Mouse (Mus musculus) lung, postnatal 0 days (tissue): ENCODE measurements around the gene Rad50. TPM values are rescaled to one million over a fixed set of nuclear protein-coding genes. Genes with fewer than 3 reads are reported as not detected.

Source experiments
- ATAC-seq: fragments of 200-750 bp; cut with Nextera tagmentation; 2 replicates; pipeline ENCODE4 v1.8.0; 2017; ENCODE audit warnings: moderate library complexity
- DNase-seq: peaks from one replicate; pipeline ENCODE4 v3.0.0-alpha.2; 2016; ENCODE audit warnings: low spot score
- H3K27ac ChIP-seq: fragments of 300-500 bp; sonication (generic); 2 replicates; pipeline ENCODE4 v1.5.1; 2014; ENCODE audit warnings: antibody characterized with exemption, mild to moderate bottlenecking, low read length, mixed read lengths
- H3K27me3 ChIP-seq: fragments of 300-500 bp; sonication (generic); replicated peaks from 2 replicates; pipeline ENCODE4 v1.6.1; 2014; ENCODE audit warnings: low read length, mixed read lengths; ENCODE audit not compliant: insufficient read depth
- H3K36me3 ChIP-seq: fragments of 300-500 bp; sonication (generic); 2 replicates; pipeline ENCODE4 v1.6.1; 2014; ENCODE audit warnings: low read length, mixed read lengths; ENCODE audit not compliant: insufficient read depth
- H3K4me1 ChIP-seq: fragments of 300-500 bp; sonication (generic); 2 replicates; pipeline ENCODE4 v1.6.1; 2014; ENCODE audit warnings: antibody characterized with exemption, low read depth, low read length, mixed read lengths; ENCODE audit not compliant: insufficient read depth
- H3K4me2 ChIP-seq: fragments of 300-500 bp; sonication (generic); replicated peaks from 2 replicates; pipeline ENCODE4 v1.6.1; 2014; ENCODE audit warnings: low read depth, mild to moderate bottlenecking, low read length, moderate library complexity, mixed read lengths
- H3K4me3 ChIP-seq: fragments of 300-500 bp; sonication (generic); 2 replicates; pipeline ENCODE4 v1.5.1; 2014; ENCODE audit warnings: low read depth, low read length
- H3K9ac ChIP-seq: fragments of 300-500 bp; sonication (generic); replicated peaks from 2 replicates; pipeline ENCODE4 v1.6.1; 2014; ENCODE audit warnings: low read depth, mild to moderate bottlenecking
- H3K9me3 ChIP-seq: fragments of 300-500 bp; sonication (generic); 2 replicates; pipeline ENCODE4 v1.6.1; 2016; ENCODE audit warnings: low read length, mixed read lengths
- CTCF ChIP-seq: IDR thresholded peaks from 2 replicates; pipeline ENCODE4 v1.5.1; 2016; ENCODE audit warnings: antibody characterized with exemption, mild to moderate bottlenecking
- EP300 ChIP-seq: IDR thresholded peaks from 2 replicates; pipeline ENCODE4 v1.6.1; 2016; ENCODE audit warnings: antibody characterized with exemption, mild to moderate bottlenecking, control low read depth
- WGBS: fragments of 180-500 bp; shearing (Covaris S2); extraction: QIAGEN DNeasy Blood & Tissue Kit; methylation state at CpG from one replicate; pipeline ENCODE4 v1.1.7; 2014; 5-methylcytosine and 5-hydroxymethylcytosine counted together
- polyA plus RNA-seq: library from polyadenylated mRNA; unstranded; fragments of >200 nt; fragmentation: Nextera tagmentation; extraction: Ambion mirVana; gene quantifications from 2 replicates; pipeline ENCODE4 v1.2.1, GENCODE M21; 2015

The Rad50 gene
- polyA plus RNA-seq, 1 experiment from 2014 or later, result 18.1 TPM

DNA sequence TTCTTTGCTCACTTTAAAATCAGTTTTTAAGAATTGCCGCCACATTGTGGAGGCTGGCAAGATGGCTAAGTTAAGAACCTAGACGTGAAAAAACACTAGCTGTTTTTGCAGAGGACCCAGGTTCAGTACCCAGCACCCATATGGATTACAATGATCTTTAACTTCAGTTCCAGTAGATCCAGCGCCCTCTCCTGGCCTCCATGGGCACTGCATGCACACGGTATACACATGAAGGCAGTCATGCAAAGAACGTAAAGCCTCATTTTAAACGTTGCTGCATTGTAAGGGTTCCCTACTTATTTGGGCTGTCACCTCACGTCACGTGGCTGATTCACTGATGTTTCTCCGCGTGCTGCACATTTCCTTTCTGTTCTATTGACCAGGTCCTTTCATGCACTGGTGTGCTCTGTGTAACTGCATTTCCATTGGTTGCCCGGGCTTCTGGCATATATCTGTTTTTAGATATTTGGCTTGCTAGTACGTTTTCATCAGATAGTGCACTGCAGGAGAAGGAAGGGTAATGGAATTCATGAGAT is 64.3 kb downstream of the Rad50 start:
- no peak for ATAC-seq
- H3K4me1 ChIP-seq, result no peaks in the 10 kb centered on the region
- H3K9ac ChIP-seq, result no peak overlapping the region
- whole genome bisulfite sequencing, result 73% methylated on average over 12 of the region's 12 CpGs
- DNase-seq, result no peak
- no peak overlapping the region for H3K27ac ChIP-seq
- H3K36me3 ChIP-seq, result no peaks in the 10 kb centered on the region
- no peaks in the 10 kb centered on the region for H3K27me3 ChIP-seq
- H3K4me3 ChIP-seq, result no peak overlapping the region
- no peaks in the 10 kb centered on the region for H3K9me3 ChIP-seq
- peak; percentile 33 for TF ChIP-seq CTCF
- no peak for TF ChIP-seq EP300
- H3K4me2 ChIP-seq, result no peak overlapping the region

DNA sequence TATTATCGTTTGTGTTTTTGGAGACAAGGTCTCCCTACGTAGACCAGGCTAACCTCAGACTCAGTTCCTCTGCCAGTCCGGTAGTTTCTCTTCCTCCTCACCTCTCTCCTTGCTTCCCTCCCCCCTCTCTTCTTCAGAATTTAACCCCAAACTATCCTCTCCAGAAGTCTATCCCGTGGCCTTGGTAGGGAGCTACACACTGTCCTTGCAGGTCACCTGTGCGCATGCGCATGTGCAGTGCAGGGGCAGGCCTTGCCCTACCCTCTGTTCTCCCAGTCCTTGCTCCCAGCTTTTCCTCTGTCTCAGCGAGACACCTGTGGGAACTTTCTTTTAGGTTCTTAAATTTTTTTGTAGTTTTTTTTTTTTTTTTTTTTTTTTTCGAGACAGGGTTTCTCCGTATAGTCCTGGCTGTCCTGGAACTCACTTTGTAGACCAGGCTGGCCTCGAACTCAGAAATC is 69.3 kb downstream of the Rad50 start:
- DNase-seq (no peak), ATAC-seq (no peak)
- no peaks in the 10 kb centered on the region for H3K27me3 ChIP-seq
- H3K4me3 ChIP-seq, result no peak overlapping the region
- no peak overlapping the region for H3K27ac ChIP-seq
- H3K9ac ChIP-seq, result no peak overlapping the region
- no peak for TF ChIP-seq CTCF
- TF ChIP-seq EP300, result no peak
- 0 out of 2 replicates have a peak, but pooled peaks cover 6% of the 10 kb centered on the region for H3K4me1 ChIP-seq
- no peak overlapping the region for H3K4me2 ChIP-seq
- H3K9me3 ChIP-seq, result no peaks in the 10 kb centered on the region
- no peaks in the 10 kb centered on the region for H3K36me3 ChIP-seq
- 72% methylated on average over 10 of the region's 10 CpGs for WGBS

DNA sequence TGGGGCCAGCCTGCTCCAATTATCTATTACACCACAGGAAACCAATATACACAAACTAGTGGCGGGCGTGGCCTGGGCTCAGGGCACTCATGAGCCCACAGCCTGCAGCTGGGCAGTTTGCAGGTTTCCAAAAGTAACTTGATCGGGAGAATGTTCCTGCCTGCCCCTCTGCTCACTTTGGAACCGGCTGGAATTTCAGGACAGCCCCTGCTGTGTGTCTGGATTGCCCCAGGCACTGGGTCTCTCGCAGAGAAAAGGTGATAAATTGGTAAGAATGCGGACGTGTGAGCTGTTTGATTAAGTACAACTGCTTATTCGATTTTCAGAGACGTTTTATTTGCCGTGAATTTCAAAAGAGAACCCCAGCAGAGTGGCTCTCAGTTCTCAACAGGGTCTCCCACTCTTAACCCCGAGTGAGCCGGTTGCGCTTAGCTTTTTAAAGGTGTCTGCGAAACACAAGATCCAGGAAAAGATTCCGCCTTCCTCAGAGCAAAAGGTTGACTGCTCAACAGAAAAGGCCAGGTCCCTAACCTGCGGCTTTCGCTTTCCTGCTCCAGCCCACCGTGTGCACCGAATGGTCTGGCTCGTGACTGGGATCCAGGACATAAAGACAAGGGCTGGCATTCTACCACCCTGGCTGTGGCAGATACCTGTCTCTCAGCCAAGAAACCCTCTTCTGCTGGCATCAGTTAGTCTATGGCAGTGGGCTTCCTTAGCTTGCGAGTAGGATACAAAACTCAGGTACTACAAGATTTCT is 69.9 kb downstream of the Rad50 start:
- 29% methylated on average over 21 of the region's 21 CpGs for WGBS
- Histone ChIP-seq H3K36me3 (no peaks in the 10 kb centered on the region), H3K9ac (no peak overlapping the region), H3K27me3 (no peaks in the 10 kb centered on the region), H3K27ac (no peak overlapping the region), H3K4me3 (no peak overlapping the region), H3K9me3 (no peaks in the 10 kb centered on the region), H3K4me1 (0 out of 2 replicates have a peak, but pooled peaks cover 6% of the 10 kb centered on the region), H3K4me2 (peak overlapping the region; percentile 17; the same call in 1 of the 2 replicates)
- no peak for TF ChIP-seq EP300
- no peak for TF ChIP-seq CTCF
- no peak for DNase-seq
- no peak for ATAC-seq

DNA sequence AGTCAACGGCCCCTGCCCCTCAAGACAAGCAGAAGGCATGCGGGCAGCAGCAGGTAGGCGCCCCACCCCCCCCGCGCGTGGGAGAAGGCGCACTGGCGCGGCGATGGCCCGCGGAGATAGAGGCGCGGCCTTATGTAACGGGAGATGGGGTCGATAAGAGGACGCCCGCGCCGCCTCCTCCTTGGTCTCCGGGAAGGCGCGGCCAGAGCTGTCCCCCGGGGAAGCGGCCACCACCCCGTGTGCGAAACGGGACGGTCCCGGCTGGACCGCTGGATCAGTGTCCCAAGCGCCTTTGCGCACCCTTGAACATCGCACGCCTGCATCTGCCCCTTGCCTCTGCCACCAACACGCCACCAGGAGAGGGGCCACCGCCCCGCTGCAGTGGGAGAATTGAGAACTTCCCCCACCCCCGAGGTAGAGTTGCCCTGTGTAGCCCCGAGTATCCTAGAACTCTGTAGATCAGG is 70.9 kb downstream of the Rad50 start:
- Histone ChIP-seq H3K27ac (no peak overlapping the region), H3K4me3 (peak overlapping the region; percentile 28), H3K9me3 (no peaks in the 10 kb centered on the region), H3K4me2 (peak overlapping the region; percentile 57), H3K36me3 (no peaks in the 10 kb centered on the region), H3K9ac (no peak overlapping the region), H3K4me1 (0 out of 2 replicates have a peak, but pooled peaks cover 6% of the 10 kb centered on the region), H3K27me3 (no peaks in the 10 kb centered on the region)
- peak; percentile 30; the same call in 1 of the 2 replicates for ATAC-seq
- TF ChIP-seq EP300, result no peak
- DNase-seq, result peak; percentile 14
- under 1% methylated on average over 26 of the region's 40 CpGs for WGBS

DNA sequence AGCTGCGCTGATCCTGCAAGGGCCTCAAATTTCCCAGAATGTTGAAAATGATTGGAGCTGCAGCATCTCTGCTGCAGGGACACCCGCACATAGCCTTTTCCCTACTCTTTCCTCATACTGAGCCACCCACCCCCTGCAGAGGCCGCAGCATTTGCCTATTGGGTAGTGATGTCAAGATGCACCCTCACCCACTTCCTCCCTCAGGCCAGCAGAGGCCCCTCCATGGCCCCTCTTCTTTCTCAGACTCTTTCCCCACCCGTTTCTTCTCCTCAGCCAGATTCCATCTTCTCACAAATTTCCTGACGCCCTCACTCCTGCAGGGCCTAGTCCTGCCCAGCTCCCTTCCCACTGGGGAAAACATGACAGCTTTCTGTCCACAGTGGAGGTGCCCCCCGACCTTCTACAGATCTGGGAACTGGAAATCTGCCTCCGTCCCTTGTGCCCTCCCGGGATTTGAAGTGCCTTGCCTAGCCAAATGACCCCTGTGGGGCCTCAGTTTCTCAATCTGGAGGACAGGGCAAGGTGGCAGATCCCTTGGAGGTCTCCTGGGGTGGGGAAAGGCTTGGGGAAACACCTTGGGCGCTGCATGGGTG is 71.4 kb downstream of the Rad50 start:
- Histone ChIP-seq H3K4me2 (peak overlapping the region; percentile 57), H3K27ac (no peak overlapping the region), H3K9me3 (no peaks in the 10 kb centered on the region), H3K4me3 (peak overlapping the region; percentile 28; the same call in 1 of the 2 replicates), H3K27me3 (no peaks in the 10 kb centered on the region), H3K9ac (no peak overlapping the region), H3K4me1 (0 out of 2 replicates have a peak, but pooled peaks cover 6% of the 10 kb centered on the region), H3K36me3 (no peaks in the 10 kb centered on the region)
- WGBS, result 44% methylated on average over 9 of the region's 9 CpGs
- TF ChIP-seq CTCF (no peak), EP300 (no peak)
- DNase-seq (peak; percentile 6), ATAC-seq (no peak)

DNA sequence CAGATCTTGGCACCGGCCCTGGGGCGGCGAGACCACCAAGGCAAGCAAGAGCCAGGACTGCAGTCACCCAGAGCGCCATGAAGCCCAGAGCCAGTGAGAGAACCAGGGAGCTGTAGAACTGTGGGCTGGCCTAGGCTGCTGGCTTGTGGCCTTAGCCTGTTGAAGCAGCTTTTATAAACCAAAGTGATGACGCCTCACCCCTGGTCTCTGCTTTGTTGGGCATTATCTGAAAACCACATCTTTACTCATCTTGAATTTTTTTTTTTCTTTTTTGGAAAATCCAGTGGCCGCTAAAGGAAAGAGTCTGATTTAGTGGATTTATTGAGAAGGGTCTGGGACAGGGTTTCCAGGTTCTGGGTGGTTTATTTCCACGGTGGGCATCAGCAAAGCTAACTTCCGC is 72.6 kb downstream of the Rad50 start, which contains the start of gene Il13:
Gene Il13 (minus strand): TSS at position 147 of the 400 bp plus-strand sequence.
- H3K4me1 ChIP-seq, result 0 out of 2 replicates have a peak, but pooled peaks cover 6% of the 10 kb centered on the region
- no peak for DNase-seq
- TF ChIP-seq EP300 (no peak), CTCF (no peak)
- no peaks in the 10 kb centered on the region for H3K27me3 ChIP-seq
- no peak within 1 kb of the TSS for H3K4me3 ChIP-seq
- no peak within 1 kb of the TSS for H3K4me2 ChIP-seq
- no peaks in the 10 kb centered on the region for H3K9me3 ChIP-seq
- WGBS, result 93% methylated on average over 8 of the region's 8 CpGs
- H3K9ac ChIP-seq, result no peak within 1 kb of the TSS
- no peaks in the 10 kb centered on the region for H3K36me3 ChIP-seq
- H3K27ac ChIP-seq, result no peak within 1 kb of the TSS
- ATAC-seq, result no peak
